In genomic region chr11:96976379-96976687, GRCm38 (mm10) we compare ENCODE assay signal across 9 mouse cellular contexts. TPM values are rescaled to one million over a fixed set of nuclear protein-coding genes. Genes with fewer than 3 reads are reported as not detected.
A peak's percentile ranks its signal among the peaks of the same experiment; 100 is the strongest.
DNase-seq lines count a peak whose midpoint lies in the region; ATAC-seq lines count a peak whose summit lies in the region.
"Had no signal": no experiment of that assay in that cellular context is flagged by ENCODE, and none has a peak within 500 bp of the region (broad histone marks: within the 10 kb centered on the region; RNA-seq: fewer than 3 reads in every experiment).

No protein-coding gene starts in this region.

- WGBS in kidney, embryonic 14.5 days = 55% methylated on average over 3 of the region's 3 CpGs
- WGBS in hindbrain, embryonic 13.5 days = 48% methylated on average over 3 of the region's 3 CpGs
- 52% methylated on average over 3 of the region's 3 CpGs for WGBS in midbrain, embryonic 12.5 days

- H3K27ac ChIP-seq in kidney, embryonic 14.5 days (ENCODE audit: low read depth, low read length) = peak overlapping the region; percentile 94; the same call in 1 of the 2 replicates
- H3K27ac ChIP-seq in brown adipose tissue, adult 24 weeks (replicated peaks; ENCODE audit: low read depth, low read length) = peak overlapping the region; percentile 94
- peak overlapping the region; percentile 98 for H3K27ac ChIP-seq in hindbrain, embryonic 13.5 days
- H3K27ac ChIP-seq in midbrain, embryonic 12.5 days (replicated peaks) = 0 out of 2 replicates have a peak overlapping the region, but pooled peaks have one; percentile 95

- no peak for DNase-seq in kidney, adult 11 months
- no peak for DNase-seq in yolk sac, embryonic 10.5 days (ENCODE audit: low spot score)
- no peak for DNase-seq in cerebellum, adult 11-12 months
- no peak for DNase-seq in lung, adult 18-20 months
- DNase-seq: gastrocnemius, postnatal 10 days had no signal

- H3K9me3 ChIP-seq in kidney, embryonic 14.5 days (ENCODE audit: control insufficient read depth, low read length) = no peaks in the 10 kb centered on the region
- H3K9me3 ChIP-seq in hindbrain, embryonic 13.5 days = no peaks in the 10 kb centered on the region
- H3K9me3 ChIP-seq in midbrain, embryonic 12.5 days = no peaks in the 10 kb centered on the region

- no peaks in the 10 kb centered on the region for H3K27me3 ChIP-seq in kidney, embryonic 14.5 days (ENCODE audit: control insufficient read depth, insufficient read depth, low read length)
- peaks cover 2% of the 10 kb centered on the region; the same call in 1 of the 2 replicates for H3K27me3 ChIP-seq in hindbrain, embryonic 13.5 days
- peaks cover under 1% of the 10 kb centered on the region; the same call in 1 of the 2 replicates for H3K27me3 ChIP-seq in midbrain, embryonic 12.5 days

- H3K4me2 ChIP-seq in kidney, embryonic 14.5 days (replicated peaks; ENCODE audit: low read depth, low read length) = peak overlapping the region; percentile 85
- H3K4me2 ChIP-seq in hindbrain, embryonic 13.5 days = peak overlapping the region; percentile 81
- peak overlapping the region; percentile 91 for H3K4me2 ChIP-seq in midbrain, embryonic 12.5 days (replicated peaks)

- no peak for ATAC-seq in kidney, embryonic 14.5 days (ENCODE audit: low FRiP score, low TSS enrichment)
- ATAC-seq in hindbrain, embryonic 13.5 days (ENCODE audit: low FRiP score) = no peak
- ATAC-seq in midbrain, embryonic 12.5 days (ENCODE audit: low FRiP score, low read depth) = no peak

- H3K4me1 ChIP-seq in kidney, embryonic 14.5 days (ENCODE audit: control insufficient read depth, insufficient read depth, low read length) = peaks cover 18% of the 10 kb centered on the region
- H3K4me1 ChIP-seq in brown adipose tissue, adult 24 weeks (ENCODE audit: control insufficient read depth, insufficient read depth, insufficient read length, low read length) = peaks cover 35% of the 10 kb centered on the region
- H3K4me1 ChIP-seq in hindbrain, embryonic 13.5 days (replicated peaks) = peaks cover 61% of the 10 kb centered on the region
- peaks cover 27% of the 10 kb centered on the region for H3K4me1 ChIP-seq in midbrain, embryonic 12.5 days

- no peaks in the 10 kb centered on the region for H3K36me3 ChIP-seq in kidney, embryonic 14.5 days (ENCODE audit: control insufficient read depth, insufficient read depth, low read length)
- H3K36me3 ChIP-seq in hindbrain, embryonic 13.5 days = no peaks in the 10 kb centered on the region
- no peaks in the 10 kb centered on the region for H3K36me3 ChIP-seq in midbrain, embryonic 12.5 days

- H3K4me3 ChIP-seq in kidney, embryonic 14.5 days (ENCODE audit: low read length) = peak overlapping the region; percentile 78
- H3K4me3 ChIP-seq in brown adipose tissue, adult 24 weeks (ENCODE audit: insufficient read depth, low read depth, low read length) = peak overlapping the region; percentile 96
- peak overlapping the region; percentile 82 for H3K4me3 ChIP-seq in hindbrain, embryonic 13.5 days
- H3K4me3 ChIP-seq in midbrain, embryonic 12.5 days = peak overlapping the region; percentile 94

- peak overlapping the region; percentile 97 for H3K9ac ChIP-seq in kidney, embryonic 14.5 days (ENCODE audit: low read depth, low read length)
- peak overlapping the region; percentile 87 for H3K9ac ChIP-seq in hindbrain, embryonic 13.5 days
- H3K9ac ChIP-seq in midbrain, embryonic 12.5 days (replicated peaks) = peak overlapping the region; percentile 97

RNA-seq across cellular contexts. Expression of gene Sp2, which starts 6.4 kb away (rescaled TPM):
- 13.3 and 23.9 TPM in 2 replicates for polyA plus RNA-seq in kidney, embryonic 14.5 days (2014; fragmentation: Nextera tagmentation; extraction: Ambion mirVana)
- polyA plus RNA-seq in brown adipose tissue, adult 24 weeks (2012; ENCODE audit: insufficient read depth, insufficient read length, missing spikeins) = 11.8 and 13.1 TPM in 2 replicates
- polyA plus RNA-seq in hindbrain, embryonic 13.5 days (2015; fragmentation: Nextera tagmentation; extraction: Ambion mirVana) = 15.9 and 17.2 TPM in 2 replicates
- 23.4 and 25.9 TPM in 2 replicates for polyA plus RNA-seq in midbrain, embryonic 12.5 days (2016; fragmentation: Nextera tagmentation; extraction: Ambion mirVana)

RNA-seq across cellular contexts. Expression of gene Pnpo, which starts 32.5 kb away (rescaled TPM):
- polyA plus RNA-seq in kidney, embryonic 14.5 days (2014; fragmentation: Nextera tagmentation; extraction: Ambion mirVana) = 17.3 and 28.0 TPM in 2 replicates
- polyA plus RNA-seq in brown adipose tissue, adult 24 weeks (2012; ENCODE audit: insufficient read depth, insufficient read length, missing spikeins) = 19.8 and 25.7 TPM in 2 replicates
- 20.5 and 22.6 TPM in 2 replicates for polyA plus RNA-seq in hindbrain, embryonic 13.5 days (2015; fragmentation: Nextera tagmentation; extraction: Ambion mirVana)
- polyA plus RNA-seq in midbrain, embryonic 12.5 days (2016; fragmentation: Nextera tagmentation; extraction: Ambion mirVana) = 14.6 and 16.4 TPM in 2 replicates

RNA-seq across cellular contexts. Expression of gene Sp6, which starts 36.9 kb away (rescaled TPM):
- 0.57 and 0.60 TPM in 2 replicates for polyA plus RNA-seq in kidney, embryonic 14.5 days (2014; fragmentation: Nextera tagmentation; extraction: Ambion mirVana)
- polyA plus RNA-seq in brown adipose tissue, adult 24 weeks (2012; ENCODE audit: insufficient read depth, insufficient read length, missing spikeins) = not detected in 2 replicates
- 0.10 and 0.29 TPM in 2 replicates for polyA plus RNA-seq in hindbrain, embryonic 13.5 days (2015; fragmentation: Nextera tagmentation; extraction: Ambion mirVana)
- 0.26 and 0.63 TPM in 2 replicates for polyA plus RNA-seq in midbrain, embryonic 12.5 days (2016; fragmentation: Nextera tagmentation; extraction: Ambion mirVana)

RNA-seq across cellular contexts. Expression of gene Prr15l, which starts 48.4 kb away (rescaled TPM):
- 33.7 and 36.3 TPM in 2 replicates for polyA plus RNA-seq in kidney, embryonic 14.5 days (2014; fragmentation: Nextera tagmentation; extraction: Ambion mirVana)
- polyA plus RNA-seq in brown adipose tissue, adult 24 weeks (2012; ENCODE audit: insufficient read depth, insufficient read length, missing spikeins) = not detected in 2 replicates
- polyA plus RNA-seq in hindbrain, embryonic 13.5 days (2015; fragmentation: Nextera tagmentation; extraction: Ambion mirVana) = 0.29 and 0.43 TPM in 2 replicates
- polyA plus RNA-seq in midbrain, embryonic 12.5 days (2016; fragmentation: Nextera tagmentation; extraction: Ambion mirVana) = 0.55 and 0.68 TPM in 2 replicates

RNA-seq across cellular contexts. Expression of gene Scrn2, which starts 53.4 kb away (rescaled TPM):
- polyA plus RNA-seq in kidney, embryonic 14.5 days (2014; fragmentation: Nextera tagmentation; extraction: Ambion mirVana) = 24.4 and 29.9 TPM in 2 replicates
- 13.1 and 13.4 TPM in 2 replicates for polyA plus RNA-seq in brown adipose tissue, adult 24 weeks (2012; ENCODE audit: insufficient read depth, insufficient read length, missing spikeins)
- polyA plus RNA-seq in hindbrain, embryonic 13.5 days (2015; fragmentation: Nextera tagmentation; extraction: Ambion mirVana) = 14.4 and 15.3 TPM in 2 replicates
- polyA plus RNA-seq in midbrain, embryonic 12.5 days (2016; fragmentation: Nextera tagmentation; extraction: Ambion mirVana) = 22.5 and 24.2 TPM in 2 replicates
